Comparison of ENCODE assay signal across 8 mouse cellular contexts in the genomic region with DNA sequence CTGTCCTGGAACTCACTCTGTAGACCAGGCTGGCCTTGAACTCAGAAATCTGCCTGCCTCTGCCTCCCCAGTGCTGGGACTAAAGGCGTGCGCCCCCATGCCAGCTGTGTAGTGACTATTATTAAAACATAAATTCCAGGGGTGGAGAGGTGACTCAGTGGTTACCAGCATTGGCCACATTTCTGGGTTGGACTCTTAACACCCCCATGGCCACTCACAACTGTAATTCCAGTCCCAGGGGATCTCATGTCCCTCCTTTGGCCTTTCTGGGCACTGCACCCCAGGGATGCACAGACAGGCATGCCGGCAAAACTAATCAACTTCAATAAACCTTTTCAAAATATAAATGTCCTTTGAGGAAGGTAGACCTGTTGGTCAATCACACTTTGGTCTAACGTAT. TPM values are rescaled to one million over a fixed set of nuclear protein-coding genes. Genes with fewer than 3 reads are reported as not detected.
A peak's percentile ranks its signal among the peaks of the same experiment; 100 is the strongest.
DNase-seq lines count a peak whose midpoint lies in the region; ATAC-seq lines count a peak whose summit lies in the region.

No protein-coding gene starts in this region.

- ATAC-seq in granulocyte monocyte progenitor cell, adult 5-6 weeks (replicated peaks; ENCODE audit: poor library complexity, severe bottlenecking): peak; percentile 26
- ATAC-seq in liver, embryonic 15.5 days (ENCODE audit: insufficient read depth): no peak

- H3K27me3 ChIP-seq in liver, embryonic 15.5 days: no peaks in the 10 kb centered on the region

- peak overlapping the region; percentile 91 for H3K4me3 ChIP-seq in liver, embryonic 15.5 days (replicated peaks)

- peaks cover 56% of the 10 kb centered on the region for H3K4me1 ChIP-seq in liver, embryonic 15.5 days (replicated peaks)

- H3K9me3 ChIP-seq in liver, embryonic 15.5 days (replicated peaks): no peaks in the 10 kb centered on the region

- DNase-seq in adrenal gland, postnatal 14 days: peak; percentile 23
- no peak for DNase-seq in adrenal gland, adult 2 months
- DNase-seq in 3134 (ENCODE audit: extremely low read depth, insufficient read length, low spot score): peak; percentile 18
- no peak for DNase-seq in T-cell, adult 2 months (ENCODE audit: low spot score)
- no peak for DNase-seq in thymus, postnatal 14 days
- no peak for DNase-seq in cerebellum, postnatal 10 days

- H3K4me2 ChIP-seq in liver, embryonic 15.5 days: peak overlapping the region; percentile 82

- WGBS in liver, embryonic 15.5 days (ENCODE audit: insufficient replicate concordance): 83% methylated on average over 4 of the region's 4 CpGs

- peak overlapping the region; percentile 97 for H3K9ac ChIP-seq in liver, embryonic 15.5 days

- H3K36me3 ChIP-seq in liver, embryonic 15.5 days (replicated peaks): peaks cover 34% of the 10 kb centered on the region

- peak overlapping the region; percentile 97 for H3K27ac ChIP-seq in liver, embryonic 15.5 days (replicated peaks)

RNA-seq across cellular contexts. Expression of gene Klhdc2, which starts 1.8 kb away (rescaled TPM):
- 55.6 and 67.7 TPM in 2 replicates for total RNA-seq in adrenal gland, postnatal 14 days (2021)
- total RNA-seq in adrenal gland, adult 2 months (2021): 10 to 100 TPM; 41.6 to 66.7 TPM
- polyA plus RNA-seq in adrenal gland, adult 2 months (2012; rRNA removed): 69.8 and 83.5 TPM in 2 replicates
- total RNA-seq in granulocyte monocyte progenitor cell, adult 5-6 weeks (2014; fragmentation: Nextera tagmentation): 42.4 and 48.7 TPM in 2 replicates
- 47.5 and 68.9 TPM in 2 replicates for total RNA-seq in granulocyte monocyte progenitor cell, adult 5-6 weeks (2017)
- polyA plus RNA-seq in liver, embryonic 15.5 days (2015; fragmentation: Nextera tagmentation; extraction: Ambion mirVana): 82.8 and 83.0 TPM in 2 replicates

RNA-seq across cellular contexts. Expression of gene Klhdc1, which starts 57.3 kb away (rescaled TPM):
- 7.8 and 10.0 TPM in 2 replicates for total RNA-seq in adrenal gland, postnatal 14 days (2021)
- total RNA-seq in adrenal gland, adult 2 months (2021): 1 to 10 TPM; 6.6 to 8.7 TPM
- 0.27 and 0.48 TPM in 2 replicates for polyA plus RNA-seq in adrenal gland, adult 2 months (2012; rRNA removed)
- 2.5 and 2.9 TPM in 2 replicates for total RNA-seq in granulocyte monocyte progenitor cell, adult 5-6 weeks (2014; fragmentation: Nextera tagmentation)
- 3.5 and 3.8 TPM in 2 replicates for total RNA-seq in granulocyte monocyte progenitor cell, adult 5-6 weeks (2017)
- polyA plus RNA-seq in liver, embryonic 15.5 days (2015; fragmentation: Nextera tagmentation; extraction: Ambion mirVana): 1.9 and 2.1 TPM in 2 replicates

RNA-seq across cellular contexts. Expression of gene Nemf, which starts 58.7 kb away (rescaled TPM):
- 39.1 and 45.4 TPM in 2 replicates for total RNA-seq in adrenal gland, postnatal 14 days (2021)
- 10 to 100 TPM; 40.8 to 41.5 TPM for total RNA-seq in adrenal gland, adult 2 months (2021)
- polyA plus RNA-seq in adrenal gland, adult 2 months (2012; rRNA removed): 0.61 and 0.86 TPM in 2 replicates
- total RNA-seq in granulocyte monocyte progenitor cell, adult 5-6 weeks (2014; fragmentation: Nextera tagmentation): 51.7 and 51.9 TPM in 2 replicates
- total RNA-seq in granulocyte monocyte progenitor cell, adult 5-6 weeks (2017): 119 and 139 TPM in 2 replicates
- polyA plus RNA-seq in liver, embryonic 15.5 days (2015; fragmentation: Nextera tagmentation; extraction: Ambion mirVana): 33.1 and 35.3 TPM in 2 replicates

Comparison
In these comparisons a context has a peak if more than half of its experiments do, and no peak if none do; other contexts are left out.
1. DNase-seq: peak in adrenal gland, postnatal 14 days (single experiment) and 3134 (single experiment); none in adrenal gland, adult 2 months (single experiment), T-cell, adult 2 months (single experiment), thymus, postnatal 14 days (single experiment) and cerebellum, postnatal 10 days (0 of 2).